Mouse (Mus musculus): ENCODE measurements around the gene Itgb5. TPM values are rescaled to one million over a fixed set of nuclear protein-coding genes. Genes with fewer than 3 reads are reported as not detected.

Itgb5 gene
- 15.0 and 15.2 TPM in 2 replicates for polyA plus RNA-seq (2015; fragmentation: Nextera tagmentation; extraction: Ambion mirVana)

DNA sequence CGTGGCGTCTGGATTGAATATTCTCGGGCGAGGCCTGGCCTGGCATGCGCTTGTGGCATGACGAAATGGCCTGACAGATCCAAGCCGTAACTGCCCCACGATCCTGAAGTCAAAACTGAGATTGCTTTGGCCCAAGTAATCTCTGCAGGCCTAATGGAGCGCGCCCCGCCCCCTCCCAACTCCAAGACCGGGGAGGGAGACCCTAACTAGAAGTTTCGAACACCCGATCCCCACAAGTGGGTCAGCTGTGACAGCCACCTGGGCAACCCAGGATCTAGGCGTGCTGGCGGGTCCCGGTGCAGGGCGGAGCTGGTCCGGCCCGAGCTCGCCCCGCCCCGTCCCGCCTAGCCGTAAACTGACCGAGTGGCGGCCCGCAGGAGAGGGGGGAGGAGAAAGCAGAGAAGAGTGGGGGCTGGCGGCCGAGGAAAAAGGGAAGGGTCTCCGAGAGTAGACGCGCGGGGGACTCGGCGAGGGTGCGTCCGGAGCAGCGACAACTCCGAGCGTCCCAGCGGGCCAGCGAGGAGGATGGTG, at the start of gene Itgb5:
Itgb5 (plus strand) TSS at position 365 of the 531 bp plus-strand sequence.
- Histone ChIP-seq H3K9ac (ENCODE audit: low read length) (peak within 1 kb of the TSS; percentile 91), H3K4me2 (ENCODE audit: low read depth, low read length) (peak within 1 kb of the TSS; percentile 77), H3K27me3 (ENCODE audit: control insufficient read depth, insufficient read depth, low read length) (no peaks in the 10 kb centered on the region), H3K4me1 (ENCODE audit: control insufficient read depth, insufficient read depth, low read length) (peaks cover 31% of the 10 kb centered on the region), H3K4me3 (replicated peaks; ENCODE audit: low read length) (peak within 1 kb of the TSS; percentile 86), H3K27ac (ENCODE audit: low read length) (peak within 1 kb of the TSS; percentile 89), H3K36me3 (ENCODE audit: control insufficient read depth, insufficient read depth, low read length) (no peaks in the 10 kb centered on the region), H3K9me3 (replicated peaks; ENCODE audit: control insufficient read depth, low read length) (no peaks in the 10 kb centered on the region)
- ATAC-seq (ENCODE audit: insufficient read depth, low FRiP score): peak; percentile 88
- WGBS: under 1% methylated on average over 41 of the region's 43 CpGs

GRCm38 (mm10) chr16:33781789-33782728, 47.4 kb upstream of the Itgb5 start:
- ATAC-seq (ENCODE audit: insufficient read depth, low FRiP score): no peak
- H3K4me1 ChIP-seq (ENCODE audit: control insufficient read depth, insufficient read depth, low read length): no peaks in the 10 kb centered on the region
- H3K4me2 ChIP-seq (ENCODE audit: low read depth, low read length): no peak overlapping the region
- no peak overlapping the region for H3K4me3 ChIP-seq (replicated peaks; ENCODE audit: low read length)
- no peak overlapping the region for H3K9ac ChIP-seq (ENCODE audit: low read length)
- H3K27me3 ChIP-seq (ENCODE audit: control insufficient read depth, insufficient read depth, low read length): no peaks in the 10 kb centered on the region
- H3K27ac ChIP-seq (ENCODE audit: low read length): peak overlapping the region; percentile 15; the same call in 1 of the 2 replicates
- no peaks in the 10 kb centered on the region for H3K36me3 ChIP-seq (ENCODE audit: control insufficient read depth, insufficient read depth, low read length)
- 64% methylated on average over 5 of the region's 5 CpGs for WGBS
- H3K9me3 ChIP-seq (replicated peaks; ENCODE audit: control insufficient read depth, low read length): no peaks in the 10 kb centered on the region

DNA sequence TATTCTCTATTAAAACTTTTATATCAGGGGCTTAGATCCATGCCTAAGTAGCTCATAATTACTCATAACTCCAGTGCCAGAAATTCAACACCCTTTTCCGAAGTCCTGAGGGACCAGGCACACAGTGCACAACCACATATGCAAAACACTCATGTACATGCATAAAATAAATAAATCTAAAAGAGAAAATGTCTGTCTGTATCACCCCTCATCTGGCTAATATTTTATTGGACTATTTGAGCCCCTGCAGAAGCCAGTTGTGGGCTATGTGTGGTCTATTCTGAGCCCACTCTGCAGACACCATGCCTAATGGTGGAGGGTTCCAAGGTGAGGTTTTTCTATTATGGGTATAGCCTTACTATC, 46.8 kb upstream of the Itgb5 start:
- Histone ChIP-seq H3K4me3 (replicated peaks; ENCODE audit: low read length) (no peak overlapping the region), H3K27ac (ENCODE audit: low read length) (no peak overlapping the region), H3K4me1 (ENCODE audit: control insufficient read depth, insufficient read depth, low read length) (no peaks in the 10 kb centered on the region), H3K9me3 (replicated peaks; ENCODE audit: control insufficient read depth, low read length) (no peaks in the 10 kb centered on the region), H3K9ac (ENCODE audit: low read length) (no peak overlapping the region), H3K36me3 (ENCODE audit: control insufficient read depth, insufficient read depth, low read length) (no peaks in the 10 kb centered on the region), H3K27me3 (ENCODE audit: control insufficient read depth, insufficient read depth, low read length) (no peaks in the 10 kb centered on the region), H3K4me2 (ENCODE audit: low read depth, low read length) (no peak overlapping the region)
- 76% methylated on average over 1 of the region's 1 CpGs for WGBS
- ATAC-seq (ENCODE audit: insufficient read depth, low FRiP score): no peak

DNA sequence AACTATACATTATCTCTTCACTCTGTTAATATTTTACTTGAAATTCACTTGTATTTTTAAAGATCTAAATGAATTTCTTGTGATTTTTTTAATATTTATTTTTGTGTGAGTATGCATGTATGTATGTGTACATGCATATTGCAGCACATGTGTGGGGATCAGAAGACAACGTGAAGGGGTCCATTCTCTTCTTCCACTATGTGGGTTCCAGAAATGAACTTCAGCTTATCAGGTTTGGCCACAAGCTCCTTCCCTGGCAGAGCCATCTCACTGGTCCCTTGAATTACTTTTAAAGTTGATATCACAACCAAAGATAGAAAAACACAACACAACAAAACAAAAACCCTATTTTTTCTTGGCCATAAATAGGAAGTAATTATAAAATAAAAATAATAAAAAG, 44.9 kb upstream of the Itgb5 start:
- H3K4me1 ChIP-seq (ENCODE audit: control insufficient read depth, insufficient read depth, low read length): no peaks in the 10 kb centered on the region
- H3K9ac ChIP-seq (ENCODE audit: low read length): no peak overlapping the region
- H3K4me2 ChIP-seq (ENCODE audit: low read depth, low read length): no peak overlapping the region
- 69% methylated on average over 1 of the region's 1 CpGs for WGBS
- ATAC-seq (ENCODE audit: insufficient read depth, low FRiP score): no peak
- no peaks in the 10 kb centered on the region for H3K36me3 ChIP-seq (ENCODE audit: control insufficient read depth, insufficient read depth, low read length)
- H3K4me3 ChIP-seq (replicated peaks; ENCODE audit: low read length): no peak overlapping the region
- no peaks in the 10 kb centered on the region for H3K27me3 ChIP-seq (ENCODE audit: control insufficient read depth, insufficient read depth, low read length)
- H3K9me3 ChIP-seq (replicated peaks; ENCODE audit: control insufficient read depth, low read length): no peaks in the 10 kb centered on the region
- no peak overlapping the region for H3K27ac ChIP-seq (ENCODE audit: low read length)

- H3K4me2 ChIP-seq (ENCODE audit: low read depth, low read length): no peak overlapping the region
- no peaks in the 10 kb centered on the region for H3K36me3 ChIP-seq (ENCODE audit: control insufficient read depth, insufficient read depth, low read length)
- H3K27me3 ChIP-seq (ENCODE audit: control insufficient read depth, insufficient read depth, low read length): no peaks in the 10 kb centered on the region
- H3K4me1 ChIP-seq (ENCODE audit: control insufficient read depth, insufficient read depth, low read length): no peaks in the 10 kb centered on the region
- no peaks in the 10 kb centered on the region for H3K9me3 ChIP-seq (replicated peaks; ENCODE audit: control insufficient read depth, low read length)
- H3K4me3 ChIP-seq (replicated peaks; ENCODE audit: low read length): no peak overlapping the region
- 52% methylated on average over 8 of the region's 8 CpGs for WGBS
- H3K9ac ChIP-seq (ENCODE audit: low read length): no peak overlapping the region
- no peak for ATAC-seq (ENCODE audit: insufficient read depth, low FRiP score)
- peak overlapping the region; percentile 62; the same call in 1 of the 2 replicates for H3K27ac ChIP-seq (ENCODE audit: low read length)
Measured at GRCm38 (mm10) chr16:33785092-33785704, 44.3 kb upstream of the Itgb5 start.

DNA sequence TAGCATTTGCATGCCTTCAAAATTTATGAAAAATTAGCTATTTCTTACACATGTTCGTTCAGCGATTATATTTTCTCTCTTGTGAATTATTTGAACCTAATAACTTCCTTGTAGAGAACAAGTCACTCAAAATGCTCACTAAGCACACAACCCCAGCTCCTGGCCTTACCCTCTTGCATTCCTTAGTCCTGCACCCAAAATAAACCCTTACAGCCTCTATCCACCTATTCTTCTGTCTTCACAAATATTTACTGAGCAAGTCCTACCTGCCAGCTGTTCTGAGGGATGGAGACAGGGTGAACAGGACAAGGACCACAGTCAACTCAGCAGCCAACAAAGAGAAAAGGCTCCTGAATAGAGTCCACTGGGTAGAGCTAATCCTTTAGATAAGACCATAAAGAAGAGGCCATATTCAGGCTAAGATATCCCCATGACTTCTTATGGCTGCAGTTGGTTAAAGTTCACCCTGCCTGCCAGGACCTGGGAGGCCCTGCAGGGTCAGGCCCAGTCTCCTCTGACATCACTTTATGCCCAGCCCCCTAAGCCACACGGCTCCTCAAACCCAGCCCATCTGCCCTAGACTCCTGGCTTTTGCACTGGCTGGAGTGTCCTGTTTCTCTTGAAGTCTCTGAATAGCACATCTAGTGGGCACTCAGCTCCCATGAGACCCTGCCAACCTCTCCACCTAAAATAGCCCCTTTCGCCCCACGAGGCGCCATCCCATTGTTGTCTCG, 42.6 kb upstream of the Itgb5 start:
- 64% methylated on average over 7 of the region's 7 CpGs for WGBS
- peak overlapping the region; percentile 77 for H3K27ac ChIP-seq (ENCODE audit: low read length)
- no peak overlapping the region for H3K9ac ChIP-seq (ENCODE audit: low read length)
- no peak overlapping the region for H3K4me2 ChIP-seq (ENCODE audit: low read depth, low read length)
- H3K27me3 ChIP-seq (ENCODE audit: control insufficient read depth, insufficient read depth, low read length): no peaks in the 10 kb centered on the region
- H3K4me1 ChIP-seq (ENCODE audit: control insufficient read depth, insufficient read depth, low read length): no peaks in the 10 kb centered on the region
- ATAC-seq (ENCODE audit: insufficient read depth, low FRiP score): peak; percentile 86
- H3K36me3 ChIP-seq (ENCODE audit: control insufficient read depth, insufficient read depth, low read length): no peaks in the 10 kb centered on the region
- no peak overlapping the region for H3K4me3 ChIP-seq (replicated peaks; ENCODE audit: low read length)
- no peaks in the 10 kb centered on the region for H3K9me3 ChIP-seq (replicated peaks; ENCODE audit: control insufficient read depth, low read length)

GRCm38 (mm10) chr16:33793846-33794791, 35.3 kb upstream of the Itgb5 start, which contains the start of gene Muc13:
Gene Muc13 (plus strand): TSS chr16:33794037.
- Histone ChIP-seq H3K9me3 (replicated peaks; ENCODE audit: control insufficient read depth, low read length) (no peaks in the 10 kb centered on the region), H3K4me2 (ENCODE audit: low read depth, low read length) (no peak within 1 kb of the TSS), H3K4me1 (ENCODE audit: control insufficient read depth, insufficient read depth, low read length) (no peaks in the 10 kb centered on the region), H3K4me3 (replicated peaks; ENCODE audit: low read length) (peak within 1 kb of the TSS; percentile 9; the same call in 1 of the 2 replicates), H3K27ac (ENCODE audit: low read length) (0 out of 2 replicates have a peak within 1 kb of the TSS, but pooled peaks have one; percentile 8), H3K27me3 (ENCODE audit: control insufficient read depth, insufficient read depth, low read length) (no peaks in the 10 kb centered on the region), H3K36me3 (ENCODE audit: control insufficient read depth, insufficient read depth, low read length) (no peaks in the 10 kb centered on the region), H3K9ac (ENCODE audit: low read length) (no peak within 1 kb of the TSS)
- ATAC-seq (ENCODE audit: insufficient read depth, low FRiP score): 0 out of 2 replicates have a peak, but pooled peaks have one; percentile 29
- 72% methylated on average over 10 of the region's 10 CpGs for WGBS

GRCm38 (mm10) chr16:33795106-33795505, 34.4 kb upstream of the Itgb5 start:
- no peak for ATAC-seq (ENCODE audit: insufficient read depth, low FRiP score)
- Histone ChIP-seq H3K4me1 (ENCODE audit: control insufficient read depth, insufficient read depth, low read length) (no peaks in the 10 kb centered on the region), H3K4me2 (ENCODE audit: low read depth, low read length) (no peak overlapping the region), H3K4me3 (replicated peaks; ENCODE audit: low read length) (peak overlapping the region; percentile 9; the same call in 1 of the 2 replicates), H3K27ac (ENCODE audit: low read length) (no peak overlapping the region), H3K27me3 (ENCODE audit: control insufficient read depth, insufficient read depth, low read length) (no peaks in the 10 kb centered on the region), H3K9ac (ENCODE audit: low read length) (no peak overlapping the region), H3K9me3 (replicated peaks; ENCODE audit: control insufficient read depth, low read length) (no peaks in the 10 kb centered on the region), H3K36me3 (ENCODE audit: control insufficient read depth, insufficient read depth, low read length) (no peaks in the 10 kb centered on the region)
- 56% methylated on average over 4 of the region's 4 CpGs for WGBS
